Mouse (Mus musculus) frontal cortex, postnatal 36 days (tissue): Measurements from ENCODE around the gene Mrm3.
"Not testable (repeated sequence)": the region's sequence is repeated elsewhere in the genome, so short reads cannot be mapped to it uniquely, and the experiment has no call there.

Experiments
- DNase-seq, 2 experiments: peaks; one replicate each; pipeline ENCODE4 v3.0.0; 2022; ENCODE audit warnings: low spot score in 2 of 2

The Mrm3 gene

DNA sequence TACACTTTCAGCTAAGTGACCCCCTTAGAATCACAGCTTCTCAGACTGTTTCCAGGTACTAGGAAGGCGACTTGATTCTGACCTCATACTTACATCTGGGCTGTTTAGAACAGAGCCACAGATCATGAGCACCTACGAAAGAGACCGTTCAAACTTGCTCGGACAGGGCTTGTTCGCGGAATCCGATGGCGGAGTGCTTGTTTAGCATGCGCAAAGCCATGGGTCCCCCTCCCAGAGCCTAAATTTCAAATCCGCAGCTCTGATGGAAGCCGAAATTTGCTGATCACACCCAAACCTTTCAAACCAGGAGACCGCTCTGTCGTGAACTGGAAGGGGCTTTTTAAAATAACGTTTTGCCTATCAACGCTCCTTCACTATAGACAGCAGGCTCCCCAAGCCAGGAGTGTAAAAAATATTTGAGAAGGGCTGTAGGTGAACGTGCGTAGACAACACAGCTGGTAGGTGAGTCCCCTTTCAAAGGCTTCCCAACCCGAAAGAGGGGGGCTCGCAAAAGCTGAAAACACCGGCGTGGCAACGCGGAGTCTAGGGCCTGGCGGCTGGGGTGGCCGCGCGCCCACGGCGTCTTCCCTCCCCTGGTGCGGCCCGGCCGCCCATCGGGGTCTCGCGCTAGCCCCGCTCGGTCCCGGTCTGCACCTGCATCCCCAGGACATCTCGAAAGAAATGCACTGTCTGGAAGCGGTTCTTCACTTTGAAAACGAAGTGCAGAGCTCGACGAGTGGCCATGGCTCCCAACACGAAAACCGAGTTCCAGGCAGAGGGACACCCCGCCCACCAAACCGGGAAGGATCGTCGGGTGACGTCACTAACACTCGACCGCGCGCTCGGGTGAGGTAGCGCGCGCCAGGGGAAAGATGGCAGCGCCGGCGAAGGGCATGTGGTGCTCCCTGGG is at the start of gene Mrm3, which contains the start of gene Glod4:
Gene Mrm3, plus strand, starts transcription at position 815 of the 910 bp plus-strand sequence.
Gene Glod4, minus strand, starts transcription at position 825 of the 910 bp plus-strand sequence.
- peak; percentile 93 to 94 for DNase-seq

DNA sequence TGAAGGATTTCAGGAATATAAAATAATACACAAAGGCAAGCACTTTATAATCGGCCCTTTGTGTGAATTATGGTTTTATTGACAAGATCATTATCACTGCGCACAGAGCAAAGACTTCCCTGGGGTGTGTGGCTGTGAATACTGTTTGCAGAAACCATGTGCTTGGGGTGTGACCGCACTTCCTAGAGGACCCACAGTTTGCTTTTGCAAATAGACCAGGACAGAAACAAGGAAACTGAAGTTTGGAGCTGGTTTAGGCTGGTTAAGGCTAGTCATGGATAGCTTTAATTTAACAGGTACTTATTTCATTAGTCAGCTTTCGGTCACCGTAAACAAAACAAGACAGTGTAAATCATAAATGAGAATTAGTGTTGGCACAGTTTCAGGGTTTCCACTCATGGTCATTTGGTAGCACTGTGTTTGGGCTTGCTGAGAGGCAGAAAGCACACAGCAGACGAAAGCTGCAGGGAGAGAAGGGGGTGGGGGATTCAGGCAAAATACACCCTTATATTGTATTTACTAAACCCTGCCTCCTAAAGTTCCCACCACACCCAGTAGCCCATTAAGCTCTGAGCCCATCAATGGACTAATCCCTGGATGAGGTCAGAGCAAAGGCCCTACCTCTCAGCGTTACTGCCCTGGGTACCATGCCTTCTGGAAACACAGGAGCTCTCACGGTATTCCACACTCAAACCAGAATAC is 47.1 kb upstream of the Mrm3 start:
- DNase-seq, result no peak

DNA sequence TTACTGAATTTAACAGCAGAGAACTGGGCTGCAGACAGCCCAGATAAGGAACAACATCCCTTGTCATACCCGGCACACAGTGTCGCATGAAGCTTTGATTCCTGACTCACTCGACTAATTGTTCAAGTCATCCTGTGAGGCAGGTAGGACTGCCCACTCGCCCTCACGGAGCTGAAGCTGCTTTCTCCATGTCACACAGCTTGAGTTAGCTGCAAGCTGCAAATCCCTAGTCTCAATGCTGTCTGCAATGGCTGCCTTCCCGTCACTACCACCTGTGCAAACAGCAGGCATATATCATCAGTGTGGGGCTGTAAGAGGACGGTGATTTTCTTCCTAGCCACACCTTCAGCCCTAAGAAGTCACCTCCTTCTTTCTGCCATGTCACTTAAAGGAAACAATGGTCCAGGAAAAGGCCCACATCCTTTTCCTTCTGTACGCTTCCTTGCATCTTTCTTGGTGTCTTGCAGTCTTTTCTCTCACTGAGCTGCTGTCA is 46.5 kb upstream of the Mrm3 start:
- DNase-seq, result no peak

DNA sequence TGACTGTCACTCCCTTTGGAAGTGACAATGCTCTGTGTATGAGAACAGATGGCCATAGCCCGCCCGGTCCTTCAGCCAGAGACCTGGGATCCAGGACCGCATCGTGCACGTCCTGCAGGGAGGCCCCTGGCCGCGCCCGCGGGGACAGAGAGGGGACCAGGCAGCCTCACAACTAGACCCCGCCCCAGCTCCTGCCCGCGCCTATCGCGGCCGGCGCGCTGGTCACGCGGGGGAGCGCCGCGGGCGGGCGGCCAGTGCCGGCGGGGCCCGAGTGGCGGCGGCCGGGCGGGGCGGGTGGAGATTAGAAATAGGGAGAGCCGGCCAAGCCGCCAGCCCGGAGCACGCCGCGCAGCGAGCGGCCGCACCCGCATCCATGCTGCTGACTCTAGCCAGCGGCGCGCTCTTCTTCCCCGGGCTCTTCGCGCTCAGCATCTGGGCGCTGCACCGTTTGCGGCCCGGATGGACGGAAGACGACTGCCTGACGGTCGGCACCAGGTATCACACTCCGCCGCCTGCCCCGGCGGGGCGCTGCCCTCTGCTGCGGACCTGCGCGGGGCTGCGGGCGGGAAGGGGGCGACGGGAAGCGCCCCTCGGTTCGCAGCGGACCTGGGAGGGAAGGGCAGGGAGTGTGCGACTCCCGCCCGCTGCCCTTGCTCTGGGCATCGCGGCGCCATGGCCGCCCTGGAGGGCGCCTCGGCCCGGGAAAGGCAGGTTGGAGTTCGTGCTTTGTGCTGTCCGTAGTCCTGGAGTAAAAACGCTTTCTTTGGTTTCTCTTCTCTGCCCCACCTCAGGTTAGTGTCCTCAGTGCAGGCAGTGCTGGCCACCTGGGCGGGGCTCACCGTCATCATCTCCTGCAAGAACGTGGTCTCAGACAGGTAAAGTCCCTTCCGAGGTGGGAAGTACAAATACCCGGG is 41.5 kb upstream of the Mrm3 start:
- peak; percentile 79 to 84 for DNase-seq

DNA sequence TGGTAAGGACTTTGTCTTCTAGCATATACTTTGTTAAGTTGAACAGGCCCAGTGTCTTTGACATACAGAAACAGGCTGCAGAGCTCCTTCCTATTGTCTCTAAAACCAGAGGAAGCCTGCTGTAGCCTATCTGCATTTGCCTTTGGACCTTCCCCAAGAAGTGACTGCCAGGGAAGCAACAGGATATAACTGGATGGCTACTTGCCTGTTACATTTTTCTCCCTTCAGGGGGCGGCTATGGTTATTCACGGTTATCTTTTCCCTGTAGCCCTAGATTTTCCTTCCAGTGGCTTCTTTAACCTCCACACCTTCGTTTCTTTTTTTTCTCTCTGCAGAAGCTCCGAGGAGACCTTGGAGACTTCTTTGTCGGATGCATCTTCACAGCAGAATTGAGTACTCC is 36.7 kb upstream of the Mrm3 start:
- no peak for DNase-seq

DNA sequence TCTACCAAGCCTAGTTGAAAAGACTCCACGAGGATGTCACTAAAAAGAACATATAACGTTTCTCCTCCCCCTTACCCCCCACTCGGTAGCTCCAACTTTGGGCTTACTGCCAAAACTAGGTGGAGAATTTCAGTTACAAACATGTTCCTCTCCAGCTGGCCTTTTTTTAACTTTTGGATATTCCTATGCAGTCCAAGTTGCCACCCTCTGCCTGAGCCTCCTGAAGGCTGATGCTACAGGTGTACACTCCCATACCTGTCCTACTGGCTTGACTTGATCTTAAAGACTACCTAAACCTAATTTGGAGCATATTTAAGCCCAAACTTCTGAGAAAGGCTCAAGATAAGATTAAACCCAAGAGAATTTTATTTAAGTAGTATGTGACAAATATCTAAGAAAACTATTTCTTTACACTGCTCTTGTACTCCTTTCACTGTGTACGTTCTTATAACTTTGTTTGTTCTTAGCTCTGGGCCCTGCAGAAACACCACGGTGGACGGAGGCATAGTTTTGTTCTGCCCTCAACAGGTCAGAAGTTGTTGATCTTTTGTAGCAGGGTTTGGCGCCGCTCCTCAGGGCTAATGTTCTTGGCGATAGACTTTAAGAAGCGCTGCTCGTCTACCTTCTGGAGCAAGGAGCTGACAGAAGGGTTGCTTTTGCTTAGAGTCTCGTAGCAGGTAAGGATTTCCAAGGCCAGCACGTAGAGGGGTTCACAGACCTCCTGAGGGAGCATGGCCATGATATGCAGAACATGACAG is 33.1 kb upstream of the Mrm3 start:
- no peak for DNase-seq

DNA sequence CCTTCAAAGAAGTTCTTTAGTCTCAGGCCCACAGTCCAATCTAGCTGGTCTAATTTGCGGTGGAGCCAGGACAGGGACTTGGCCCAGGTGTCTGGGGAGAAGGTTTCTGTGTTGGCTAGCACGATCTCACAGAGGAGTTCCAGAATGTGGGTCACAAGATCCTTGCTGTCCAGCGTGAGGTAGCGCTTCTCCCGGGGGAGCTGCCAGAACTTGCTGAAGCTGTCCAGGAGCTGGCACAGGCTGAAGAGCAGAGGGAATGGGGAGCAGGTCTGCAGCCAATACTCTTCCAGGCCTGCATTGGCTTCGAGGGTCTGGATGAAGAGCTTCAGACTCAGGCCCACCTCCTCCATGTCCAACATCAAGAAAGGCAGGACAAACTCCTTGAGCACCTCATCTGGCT is 31.9 kb upstream of the Mrm3 start:
- not testable (repeated sequence) for DNase-seq

DNA sequence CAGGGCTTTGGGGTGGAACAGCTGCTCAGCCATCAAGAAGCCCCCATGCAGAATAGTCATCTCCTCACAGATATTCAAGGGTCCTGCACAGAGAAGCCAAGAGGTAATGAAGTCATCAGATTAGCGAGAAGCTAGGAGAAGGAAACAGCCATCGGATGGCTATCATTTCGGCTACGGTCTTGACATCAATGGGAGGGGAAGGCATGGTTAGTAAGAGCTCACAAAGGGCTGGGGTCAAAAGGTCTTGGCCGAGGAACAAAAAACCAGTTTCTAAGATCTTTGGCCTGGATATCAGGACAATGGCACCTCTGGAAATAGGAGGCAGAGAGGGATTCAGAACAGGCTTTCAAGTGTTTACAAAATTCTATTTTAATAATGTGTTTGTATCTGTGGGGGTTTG is 29.7 kb upstream of the Mrm3 start:
- no peak for DNase-seq

DNA sequence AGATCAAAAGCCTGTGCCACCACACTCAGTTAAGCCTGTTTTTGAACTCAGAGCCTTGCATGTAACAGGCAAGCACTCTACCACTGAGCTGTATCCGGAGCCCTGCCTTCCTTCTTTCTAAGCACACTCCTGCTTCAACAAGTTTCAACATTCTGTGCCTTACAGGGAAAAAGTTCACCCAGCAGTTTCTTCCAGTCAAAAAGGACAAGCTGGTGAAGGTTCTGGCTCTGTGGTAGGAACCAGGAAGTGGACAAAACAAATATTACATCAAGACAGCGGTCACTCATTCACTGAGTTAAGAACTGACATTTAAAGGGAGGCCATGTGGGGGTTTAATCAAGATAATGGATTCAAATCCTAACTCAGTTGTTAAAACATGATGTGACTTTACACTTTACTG is 28.5 kb upstream of the Mrm3 start:
- no peak for DNase-seq

DNA sequence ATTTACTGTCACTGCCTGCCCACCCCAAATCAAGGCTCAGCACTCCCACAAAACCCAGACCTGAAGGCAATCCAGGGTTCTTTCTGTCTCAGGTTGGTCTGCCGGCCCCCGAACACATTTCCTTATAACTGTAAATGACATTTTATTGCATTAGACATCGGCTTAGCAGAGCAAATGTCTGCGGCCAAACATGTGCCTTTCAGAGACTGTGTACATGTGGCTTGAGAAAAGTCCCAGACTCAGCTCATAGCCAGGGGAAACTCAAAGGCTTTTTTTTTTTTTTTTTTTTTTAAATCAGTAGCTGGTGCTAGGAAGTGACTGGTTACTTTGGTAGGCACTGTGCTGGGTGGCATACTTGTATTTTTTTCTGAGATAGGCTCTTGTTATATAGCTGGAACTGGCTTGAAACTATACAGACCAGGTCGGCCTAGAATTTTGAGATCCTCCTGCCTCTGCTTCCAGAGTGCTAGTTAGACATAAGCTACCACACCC is 27.4 kb upstream of the Mrm3 start:
- no peak for DNase-seq

DNA sequence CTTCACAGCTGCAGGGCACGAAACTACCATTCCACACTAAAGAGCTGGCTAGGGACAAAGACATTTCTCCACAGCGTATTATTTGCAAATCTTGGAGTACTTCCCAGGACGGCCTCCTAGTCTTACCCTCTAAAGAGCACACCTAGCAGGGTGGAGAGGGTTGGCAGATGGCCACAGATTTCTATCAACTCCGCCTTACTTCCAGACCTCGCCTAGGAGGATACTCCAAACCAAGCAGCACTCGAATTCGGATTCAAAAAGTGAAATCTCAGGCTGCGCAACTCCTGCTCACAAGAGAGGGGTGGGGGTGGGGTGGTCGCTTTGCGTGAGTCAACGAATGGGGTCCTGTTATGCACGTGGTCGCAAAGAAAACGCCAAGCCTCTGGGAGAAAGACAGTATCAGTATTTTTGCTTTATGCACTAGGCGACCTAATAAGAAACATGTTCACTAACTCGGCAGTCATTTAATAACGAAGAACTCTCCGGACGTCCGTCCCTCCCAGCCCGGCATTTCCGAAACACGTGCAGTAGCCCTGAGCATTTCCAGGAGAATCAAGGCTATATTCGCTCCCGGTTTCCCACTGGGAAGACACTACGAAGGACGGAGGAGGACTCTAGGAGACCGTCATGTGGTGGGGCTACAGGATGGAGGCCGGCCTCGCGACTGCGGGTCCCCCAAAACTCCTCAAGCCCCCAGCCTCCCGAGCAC is 26.7 kb upstream of the Mrm3 start:
- no peak for DNase-seq

DNA sequence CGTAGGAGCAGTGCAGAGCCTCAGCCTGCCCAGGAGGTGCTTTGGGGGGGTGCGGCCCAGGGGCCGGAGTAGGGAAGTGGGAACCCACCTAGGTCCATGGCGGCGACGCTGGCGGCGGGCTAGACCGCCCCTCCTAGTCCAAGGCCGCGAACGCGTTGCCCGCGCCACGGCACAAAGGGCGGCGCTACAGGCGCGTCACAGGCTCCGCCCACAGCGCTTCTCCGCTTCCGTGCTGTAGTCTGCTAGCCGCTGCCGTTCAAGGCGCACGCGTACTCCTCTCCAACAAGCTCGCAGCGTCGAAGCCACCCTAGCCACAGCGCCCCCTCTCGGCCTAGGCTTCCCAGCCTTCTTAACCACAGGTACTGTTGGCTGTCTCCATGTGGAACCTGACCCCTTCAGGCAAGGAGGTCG is 26.1 kb upstream of the Mrm3 start, which contains the start of the genes Dbil5 and Gemin4:
Gene Dbil5, plus strand, starts transcription at position 219 of the 411 bp plus-strand sequence.
Gene Gemin4, minus strand, starts transcription at position 275 of the 411 bp plus-strand sequence.
- DNase-seq, result peak; percentile 95 to 97

DNA sequence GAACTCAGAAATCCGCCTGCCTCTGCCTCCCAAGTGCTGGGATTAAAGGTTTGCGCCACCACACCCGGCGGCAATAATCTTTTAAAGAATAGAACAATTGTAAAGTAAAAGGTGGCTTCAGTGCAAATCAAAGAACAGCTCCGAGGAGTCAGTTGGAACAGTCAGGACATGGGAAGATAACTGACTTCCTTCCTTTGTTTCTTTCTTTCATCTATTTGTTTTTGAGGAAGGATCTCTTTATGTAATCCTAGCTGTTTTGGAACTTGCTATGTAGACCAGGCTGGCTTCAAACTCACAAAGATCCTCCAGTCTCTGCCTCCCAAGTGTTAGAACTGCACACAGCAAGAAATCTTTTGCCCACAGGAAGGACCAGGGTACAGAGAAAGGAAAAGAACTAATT is 18.9 kb upstream of the Mrm3 start:
- DNase-seq, result no peak

DNA sequence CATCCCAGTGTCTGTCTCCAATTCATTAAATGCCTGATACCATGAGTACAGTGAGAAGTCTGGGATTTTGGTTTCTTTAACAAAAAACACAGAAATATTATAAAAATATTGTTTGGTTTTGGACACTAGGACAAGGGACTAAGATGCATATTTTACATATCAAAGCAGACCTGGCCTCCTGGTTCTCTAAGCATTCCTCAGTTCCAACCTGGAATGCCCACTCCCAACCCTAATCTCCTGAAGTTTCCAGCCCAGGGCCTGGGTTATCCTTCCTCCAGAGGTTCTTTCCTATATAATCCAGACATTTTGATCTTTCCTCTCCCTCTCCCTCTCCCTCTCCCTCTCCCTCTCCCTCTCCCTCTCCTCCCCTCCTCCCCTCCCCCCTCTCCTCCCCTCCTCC is 18.5 kb upstream of the Mrm3 start:
- DNase-seq, result no peak

DNA sequence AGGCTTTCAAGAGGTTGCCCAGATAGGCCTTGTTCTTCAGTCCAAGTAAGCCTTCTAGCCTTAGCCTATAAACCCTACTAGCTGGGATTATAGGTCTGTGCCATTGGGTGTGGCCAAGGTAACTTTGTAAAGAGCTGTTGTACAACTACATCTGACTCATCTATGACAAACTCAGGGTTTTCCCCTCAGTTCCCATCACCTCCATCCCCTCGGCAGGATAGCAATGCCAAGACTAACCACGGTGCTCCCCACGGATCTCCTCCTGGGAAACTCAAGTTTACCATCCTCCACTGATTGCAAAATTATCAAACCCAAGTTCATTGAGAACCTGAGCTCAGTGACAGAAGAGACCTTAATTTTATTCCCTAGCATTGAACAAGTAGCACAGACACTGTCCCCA is 7.4 kb upstream of the Mrm3 start:
- no peak for DNase-seq

DNA sequence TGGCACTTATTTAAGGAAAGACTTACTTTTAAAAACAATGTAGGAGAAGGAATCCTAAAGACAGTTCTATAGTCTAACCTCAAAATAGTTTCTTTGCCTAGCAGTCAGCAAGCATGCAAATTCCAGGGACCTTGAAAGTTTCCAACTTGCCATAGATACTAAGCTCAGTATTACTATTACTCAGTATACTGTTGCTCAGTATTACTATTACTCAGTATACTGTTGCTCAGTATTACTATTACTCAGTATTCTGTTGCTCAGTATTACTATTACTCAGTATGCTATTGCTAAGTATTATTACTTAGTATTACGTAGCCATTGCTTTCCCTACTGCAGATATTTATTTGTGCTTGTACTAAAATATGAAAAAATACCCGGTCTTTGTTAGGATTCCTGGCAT is 3.8 kb upstream of the Mrm3 start:
- no peak for DNase-seq

DNA sequence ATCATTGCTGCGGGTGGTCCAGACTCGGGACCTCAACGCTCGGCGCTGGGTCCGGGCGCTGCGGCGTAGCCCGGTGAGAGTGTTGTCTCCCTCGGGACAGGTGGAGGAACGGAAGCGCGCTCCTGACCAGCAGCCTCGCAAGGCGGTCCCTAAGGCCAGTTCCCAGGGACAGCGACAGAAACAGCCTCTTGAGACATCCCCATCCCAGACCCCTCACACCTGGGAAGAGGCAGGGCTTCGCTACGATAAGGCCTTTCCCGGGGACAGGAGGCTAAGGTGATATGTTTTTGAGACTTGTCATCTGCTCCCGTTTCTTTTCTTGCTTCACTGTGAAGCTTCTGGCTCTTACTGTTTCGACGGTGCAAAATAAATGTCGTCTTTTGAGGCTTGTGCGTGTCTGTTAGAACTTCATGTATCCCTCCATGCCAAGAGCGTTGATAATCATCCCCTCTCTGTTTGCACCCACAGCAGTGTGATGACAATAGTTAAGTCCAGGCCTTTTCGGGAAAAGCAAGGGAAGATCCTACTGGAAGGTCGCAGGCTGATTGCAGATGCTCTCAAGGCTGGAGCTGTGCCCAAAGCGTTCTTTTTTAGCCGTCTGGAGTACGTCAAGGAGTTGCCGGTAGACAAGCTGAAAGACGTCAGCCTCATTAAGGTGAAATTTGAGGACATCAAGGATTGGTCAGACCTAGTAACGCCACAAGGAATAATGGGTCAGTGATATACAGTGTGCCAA is 464 bp downstream of the Mrm3 start:
- DNase-seq, result no peak

DNA sequence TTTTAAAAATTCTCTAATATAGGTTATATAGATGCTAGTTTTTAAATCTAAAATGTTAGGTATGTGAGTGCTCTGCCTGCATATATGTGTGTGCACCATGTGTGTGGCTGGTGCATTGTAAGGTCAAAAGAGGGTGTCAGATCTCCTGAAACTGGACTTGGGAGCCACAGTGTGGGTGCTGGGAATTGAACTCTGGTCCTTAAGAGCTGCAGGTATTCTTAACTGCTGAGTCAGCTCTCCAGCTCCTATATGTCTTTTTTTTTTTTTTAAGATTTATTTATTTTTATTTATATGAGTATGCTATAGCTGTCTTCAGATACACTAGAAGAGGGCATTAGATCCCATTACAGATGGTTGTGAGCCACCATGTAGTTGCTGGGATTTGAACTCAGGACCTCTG is 2.9 kb downstream of the Mrm3 start:
- DNase-seq, result no peak

DNA sequence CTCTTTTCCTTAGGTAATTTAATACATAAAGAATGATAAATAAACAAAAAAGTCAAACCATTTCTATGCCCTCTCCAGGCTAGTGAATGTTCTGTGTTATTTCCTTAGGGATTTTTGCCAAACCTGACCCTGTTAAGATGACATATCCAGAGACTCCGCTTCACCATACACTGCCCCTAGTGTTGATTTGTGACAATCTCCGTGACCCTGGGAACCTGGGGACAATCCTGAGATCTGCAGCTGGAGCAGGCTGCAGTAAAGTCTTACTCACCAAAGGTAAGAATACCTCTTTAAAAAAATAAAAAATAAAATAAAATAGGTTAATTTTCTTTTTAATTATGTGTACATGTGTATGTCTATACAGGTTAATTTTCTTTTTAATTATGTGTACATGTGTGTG is 3.7 kb downstream of the Mrm3 start:
- DNase-seq, result no peak
